Mouse (Mus musculus) heart, postnatal 0 days (tissue): ENCODE measurements around the gene Myo1c. TPM values are rescaled to one million over a fixed set of nuclear protein-coding genes. Genes with fewer than 3 reads are reported as not detected.

Experiments used
- ATAC-seq: fragments of 200-750 bp; cut with Nextera tagmentation; 2 replicates; pipeline ENCODE4 v1.8.0; 2017; ENCODE audit warnings: low read depth, moderate number of reproducible peaks, moderate library complexity; ENCODE audit not compliant: insufficient read depth
- DNase-seq: peaks from one replicate; pipeline ENCODE4 v3.0.0-alpha.2; 2016; ENCODE audit warnings: low spot score
- H3K27ac ChIP-seq: fragments of 300-500 bp; sonication (generic); 2 replicates; pipeline ENCODE4 v1.5.1; 2014; ENCODE audit warnings: low read depth, mild to moderate bottlenecking
- H3K27me3 ChIP-seq: fragments of 300-500 bp; sonication (generic); 2 replicates; pipeline ENCODE4 v1.6.1; 2014; ENCODE audit warnings: low read length, mixed read lengths; ENCODE audit not compliant: control insufficient read depth, insufficient read depth
- H3K36me3 ChIP-seq: fragments of 300-500 bp; sonication (generic); replicated peaks from 2 replicates; pipeline ENCODE4 v1.6.1; 2014; ENCODE audit warnings: low read length, mixed read lengths; ENCODE audit not compliant: control insufficient read depth, insufficient read depth
- H3K4me1 ChIP-seq: fragments of 300-500 bp; sonication (generic); 2 replicates; pipeline ENCODE4 v1.6.1; 2014; ENCODE audit warnings: antibody characterized with exemption; ENCODE audit not compliant: control insufficient read depth, insufficient read depth
- H3K4me2 ChIP-seq: fragments of 300-500 bp; sonication (generic); 2 replicates; pipeline ENCODE4 v1.6.1; 2014; ENCODE audit warnings: low read depth, mild to moderate bottlenecking, low read length, moderate library complexity
- H3K4me3 ChIP-seq: fragments of 300-500 bp; sonication (generic); 2 replicates; pipeline ENCODE4 v1.5.1; 2014; ENCODE audit warnings: low read depth, low read length
- H3K9ac ChIP-seq: fragments of 300-500 bp; sonication (generic); replicated peaks from 2 replicates; pipeline ENCODE4 v1.6.1; 2014; ENCODE audit warnings: low read depth, low read length, mixed read lengths
- H3K9me3 ChIP-seq: fragments of 300-500 bp; sonication (generic); replicated peaks from 2 replicates; pipeline ENCODE4 v1.6.1; 2016; ENCODE audit warnings: low read length; ENCODE audit not compliant: control insufficient read depth
- CTCF ChIP-seq: IDR thresholded peaks from 2 replicates; pipeline ENCODE4 v1.5.1; 2016; ENCODE audit warnings: antibody characterized with exemption, control low read depth, low read depth
- EP300 ChIP-seq: IDR thresholded peaks from 2 replicates; pipeline ENCODE4 v1.6.1; 2016; ENCODE audit warnings: antibody characterized with exemption, low read depth
- WGBS: fragments of 180-500 bp; shearing (Covaris S2); extraction: QIAGEN DNeasy Blood & Tissue Kit; methylation state at CpG from one replicate; pipeline ENCODE4 v1.1.7; 2014; 5-methylcytosine and 5-hydroxymethylcytosine counted together
- polyA plus RNA-seq: library from polyadenylated mRNA; unstranded; fragments of >200 nt; fragmentation: Nextera tagmentation; extraction: Ambion mirVana; gene quantifications from 2 replicates; pipeline ENCODE4 v1.2.1, GENCODE M21; 2015
- total RNA-seq: library from RNA; depleted of rRNA; stranded (reverse); fragments of >200 nt; gene quantifications from 2 replicates; pipeline ENCODE4 v1.2.3, GENCODE M21; 2014; ENCODE audit warnings: low replicate concordance

Myo1c gene
- total and polyA plus RNA-seq, 2 experiments from 2014 or later: 45.2 to 143 TPM

DNA sequence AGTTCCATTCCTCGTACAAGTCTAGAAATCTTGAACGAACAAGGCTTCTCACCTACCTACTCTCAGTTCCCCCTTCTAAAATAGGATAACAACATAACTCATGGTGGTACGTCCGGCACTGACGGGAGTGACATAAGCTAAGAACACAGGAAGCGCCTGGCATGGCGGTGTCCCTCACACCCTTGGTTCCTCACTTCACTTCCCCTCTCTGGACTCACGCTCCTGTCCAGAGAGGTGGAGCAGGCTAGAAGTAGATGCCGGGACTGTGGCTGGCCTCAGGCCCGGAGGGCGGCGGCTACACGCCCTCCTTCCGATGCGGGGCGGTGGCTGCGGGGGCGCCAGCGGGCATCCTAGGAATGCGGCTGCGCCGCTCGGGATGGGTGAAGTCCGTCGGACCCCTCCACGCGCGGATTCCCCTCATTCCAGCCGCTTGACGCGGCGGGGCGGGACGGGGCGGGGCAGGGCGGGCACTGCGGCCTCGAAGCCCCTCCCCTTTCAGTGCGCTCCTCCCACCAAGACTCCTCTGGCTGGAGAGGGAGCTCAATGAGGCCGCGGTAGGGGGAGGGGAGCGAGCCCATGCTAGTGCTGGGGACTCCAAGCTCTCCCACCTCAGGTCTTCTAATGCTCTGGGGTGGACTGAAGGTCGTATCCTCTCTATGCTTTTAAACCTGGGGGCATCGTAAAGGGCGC lies 3.6 kb downstream of the Myo1c start:
- peak; percentile 71 for ATAC-seq
- TF ChIP-seq CTCF (no peak), EP300 (peak; percentile 82; the same call in 1 of the 2 replicates)
- peak overlapping the region; percentile 81 for H3K4me2 ChIP-seq
- peak overlapping the region; percentile 36 for H3K9ac ChIP-seq
- no peaks in the 10 kb centered on the region for H3K9me3 ChIP-seq
- H3K27ac ChIP-seq: peak overlapping the region; percentile 98
- peak; percentile 89 for DNase-seq
- under 1% methylated on average over 42 of the region's 45 CpGs for WGBS
- peaks cover 38% of the 10 kb centered on the region for H3K4me1 ChIP-seq
- peak overlapping the region; percentile 53 for H3K4me3 ChIP-seq
- no peaks in the 10 kb centered on the region for H3K27me3 ChIP-seq
- peaks cover 18% of the 10 kb centered on the region for H3K36me3 ChIP-seq

DNA sequence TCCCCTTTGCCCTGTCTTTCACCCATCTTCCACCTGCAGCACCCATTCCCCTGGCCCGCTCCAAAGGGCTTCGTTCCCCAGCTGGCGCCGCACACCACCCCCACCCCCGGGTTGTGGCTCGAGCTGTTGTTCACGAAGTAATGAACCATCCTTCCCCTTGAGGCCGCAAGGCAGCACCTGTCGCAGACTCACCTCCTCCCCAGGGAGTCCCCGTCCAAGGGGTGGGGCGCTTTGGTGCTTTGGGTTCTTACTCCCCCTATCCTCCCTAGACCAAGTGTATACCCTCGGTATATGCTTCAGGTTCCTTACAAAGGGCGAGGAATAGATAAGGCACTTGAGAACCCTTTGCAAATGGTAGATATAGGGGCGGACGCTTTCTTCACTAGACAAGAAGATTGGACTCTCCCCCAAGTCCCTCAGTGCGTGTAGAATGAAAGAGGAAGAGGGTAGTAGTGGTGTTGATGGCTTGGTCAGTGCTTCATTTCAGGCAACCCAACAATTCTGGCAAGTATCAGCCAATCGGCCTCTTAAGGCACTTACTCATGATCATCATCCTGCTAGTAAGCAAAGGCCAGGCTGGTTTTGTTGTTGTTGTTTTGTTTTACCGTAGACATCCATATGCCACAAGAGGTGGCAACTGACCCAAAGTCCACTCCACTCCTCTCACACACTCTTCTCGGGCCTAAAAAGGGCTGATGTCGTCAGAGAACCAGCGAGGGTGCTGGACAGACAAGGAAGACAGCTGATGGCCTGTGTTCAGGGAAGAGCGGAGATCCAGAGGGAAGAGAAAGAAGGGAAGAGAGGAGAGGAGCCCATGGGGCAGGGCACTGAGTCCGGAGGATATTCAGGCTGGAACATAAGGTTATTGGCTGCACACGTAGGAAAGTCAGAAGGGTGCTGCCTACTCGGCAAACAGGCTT lies 4.4 kb downstream of the Myo1c start:
- WGBS: 38% methylated on average over 25 of the region's 25 CpGs
- H3K4me1 ChIP-seq: peaks cover 30% of the 10 kb centered on the region
- no peak for TF ChIP-seq CTCF
- TF ChIP-seq EP300: no peak

DNA sequence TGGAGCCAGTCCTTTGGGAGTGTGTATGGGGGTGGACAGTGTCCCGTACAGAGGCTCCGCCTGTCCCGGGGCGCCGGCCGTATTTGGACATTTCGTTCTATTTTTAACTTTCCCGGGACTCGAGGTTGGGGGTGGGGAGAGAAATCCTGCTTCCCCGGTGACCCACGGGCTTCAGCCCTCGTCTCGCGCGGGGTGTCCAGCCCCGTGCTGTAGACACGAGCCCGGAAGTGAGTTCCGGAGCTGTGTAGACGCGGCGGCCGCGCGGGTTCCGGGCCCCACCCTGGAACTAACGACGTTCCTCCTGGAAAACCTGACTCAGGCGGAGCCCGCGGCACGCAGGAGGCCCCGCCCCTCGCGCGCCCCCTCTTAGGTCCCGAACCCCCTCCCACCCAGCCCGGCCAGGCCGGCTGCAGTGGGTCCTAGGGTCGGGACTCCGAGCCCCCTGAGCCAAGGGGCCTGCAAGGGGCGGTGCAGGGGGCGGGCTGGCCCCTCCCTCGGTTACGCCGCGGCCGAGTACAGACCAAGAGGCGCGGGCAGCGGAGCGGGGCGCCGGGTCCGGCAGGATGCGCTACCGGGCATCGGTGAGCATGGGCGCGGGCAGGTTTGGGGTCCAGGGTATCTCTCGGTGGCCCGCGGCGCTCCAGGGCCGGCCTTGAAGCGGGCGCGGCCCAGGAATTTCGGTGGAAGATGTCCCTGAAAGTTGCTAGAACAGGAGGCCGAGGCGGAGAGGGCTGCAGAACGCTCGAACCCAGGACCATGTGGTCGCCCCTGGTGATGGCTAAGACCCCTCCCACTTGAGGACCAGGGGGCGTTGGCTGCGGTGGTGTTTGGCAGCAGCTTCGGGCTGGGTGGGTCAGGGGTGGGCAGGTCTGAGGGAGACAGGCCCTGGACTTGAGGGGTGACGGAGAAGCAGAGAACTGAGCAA lies 5.6 kb downstream of the Myo1c start:
- peak; percentile 83 for DNase-seq
- ATAC-seq: peak; percentile 47
- Histone ChIP-seq H3K9me3 (no peaks in the 10 kb centered on the region), H3K4me2 (peak overlapping the region; percentile 81), H3K4me3 (peak overlapping the region; percentile 85), H3K27ac (peak overlapping the region; percentile 98), H3K36me3 (peaks cover 38% of the 10 kb centered on the region), H3K9ac (peak overlapping the region; percentile 92), H3K4me1 (peaks cover 25% of the 10 kb centered on the region), H3K27me3 (no peaks in the 10 kb centered on the region)
- TF ChIP-seq CTCF: no peak
- TF ChIP-seq EP300: peak; percentile 41; the same call in 1 of the 2 replicates
- WGBS: under 1% methylated on average over 69 of the region's 78 CpGs

More for the DNA sequence above, 4.4 kb downstream of the Myo1c start:
- no peaks in the 10 kb centered on the region for H3K9me3 ChIP-seq
- H3K9ac ChIP-seq: peak overlapping the region; percentile 92
- peak overlapping the region; percentile 81 for H3K4me2 ChIP-seq
- ATAC-seq (no peak), DNase-seq (peak; percentile 18)
- H3K27ac ChIP-seq: peak overlapping the region; percentile 98
- H3K4me3 ChIP-seq: peak overlapping the region; percentile 85
- no peaks in the 10 kb centered on the region for H3K27me3 ChIP-seq
- peaks cover 26% of the 10 kb centered on the region for H3K36me3 ChIP-seq

DNA sequence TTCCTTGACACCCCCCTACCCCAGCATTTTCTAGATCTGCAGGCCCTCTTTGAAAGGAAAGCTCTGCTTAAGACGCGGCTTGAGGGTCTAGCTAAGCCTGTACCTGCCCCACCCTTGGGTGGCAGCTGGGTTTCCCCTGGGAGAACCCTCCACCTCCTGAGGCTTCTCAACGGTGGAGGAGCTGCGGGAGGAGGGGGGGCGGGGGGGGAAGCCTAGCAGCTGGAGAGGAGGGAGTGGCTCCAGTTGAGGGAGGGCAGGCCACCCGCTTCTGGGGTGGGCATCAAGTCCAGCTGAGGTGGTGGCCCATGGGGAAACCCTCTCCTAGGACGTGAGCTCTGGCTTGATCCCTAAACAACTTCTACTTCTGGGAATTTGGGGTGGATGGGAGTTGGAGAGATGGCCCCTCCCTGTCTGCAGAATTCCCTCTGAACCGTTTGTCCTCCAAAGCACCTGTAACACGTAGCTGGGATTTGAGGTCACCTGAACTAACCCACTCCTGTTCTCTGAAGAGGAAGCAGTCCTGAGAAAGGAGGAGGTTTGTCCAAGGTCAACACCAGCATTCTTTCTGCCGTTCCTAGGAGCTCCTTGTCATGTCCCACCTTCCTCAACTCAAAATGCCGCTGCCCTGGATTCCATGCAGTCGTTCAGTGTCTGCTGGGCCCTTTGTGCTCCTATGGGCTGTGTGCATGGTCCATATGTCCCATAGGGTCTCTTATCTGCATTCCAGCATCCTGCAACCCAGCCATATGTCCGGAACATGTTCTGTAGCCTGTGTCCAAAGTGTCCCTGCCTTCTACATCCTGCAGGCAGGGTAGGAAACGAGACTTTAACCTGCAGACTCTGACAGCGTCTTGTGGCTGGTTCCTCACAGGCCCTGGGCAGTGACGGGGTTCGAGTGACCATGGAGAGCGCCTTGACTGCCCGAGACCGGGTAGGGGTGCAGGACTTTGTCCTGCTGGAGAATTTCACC lies 6.6 kb downstream of the Myo1c start:
- TF ChIP-seq EP300 (no peak), CTCF (no peak)
- DNase-seq (no peak), ATAC-seq (no peak)
- 29% methylated on average over 19 of the region's 20 CpGs for WGBS
- Histone ChIP-seq H3K9ac (peak overlapping the region; percentile 92), H3K36me3 (peaks cover 48% of the 10 kb centered on the region), H3K9me3 (no peaks in the 10 kb centered on the region), H3K4me1 (peaks cover 25% of the 10 kb centered on the region), H3K4me2 (peak overlapping the region; percentile 81), H3K27ac (peak overlapping the region; percentile 98), H3K4me3 (peak overlapping the region; percentile 85), H3K27me3 (no peaks in the 10 kb centered on the region)
